Mouse (Mus musculus) lung, postnatal 0 days (tissue): ENCODE measurements around the gene Trpc4ap. TPM values are rescaled to one million over a fixed set of nuclear protein-coding genes. Genes with fewer than 3 reads are reported as not detected.

Source experiments
- ATAC-seq: fragments of 200-750 bp; cut with Nextera tagmentation; 2 replicates; pipeline ENCODE4 v1.8.0; 2017; ENCODE audit warnings: moderate library complexity
- DNase-seq: peaks from one replicate; pipeline ENCODE4 v3.0.0-alpha.2; 2016; ENCODE audit warnings: low spot score
- H3K27ac ChIP-seq: fragments of 300-500 bp; sonication (generic); 2 replicates; pipeline ENCODE4 v1.5.1; 2014; ENCODE audit warnings: antibody characterized with exemption, mild to moderate bottlenecking, low read length, mixed read lengths
- H3K27me3 ChIP-seq: fragments of 300-500 bp; sonication (generic); replicated peaks from 2 replicates; pipeline ENCODE4 v1.6.1; 2014; ENCODE audit warnings: low read length, mixed read lengths; ENCODE audit not compliant: insufficient read depth
- H3K36me3 ChIP-seq: fragments of 300-500 bp; sonication (generic); 2 replicates; pipeline ENCODE4 v1.6.1; 2014; ENCODE audit warnings: low read length, mixed read lengths; ENCODE audit not compliant: insufficient read depth
- H3K4me1 ChIP-seq: fragments of 300-500 bp; sonication (generic); 2 replicates; pipeline ENCODE4 v1.6.1; 2014; ENCODE audit warnings: antibody characterized with exemption, low read depth, low read length, mixed read lengths; ENCODE audit not compliant: insufficient read depth
- H3K4me2 ChIP-seq: fragments of 300-500 bp; sonication (generic); replicated peaks from 2 replicates; pipeline ENCODE4 v1.6.1; 2014; ENCODE audit warnings: low read depth, mild to moderate bottlenecking, low read length, moderate library complexity, mixed read lengths
- H3K4me3 ChIP-seq: fragments of 300-500 bp; sonication (generic); 2 replicates; pipeline ENCODE4 v1.5.1; 2014; ENCODE audit warnings: low read depth, low read length
- H3K9ac ChIP-seq: fragments of 300-500 bp; sonication (generic); replicated peaks from 2 replicates; pipeline ENCODE4 v1.6.1; 2014; ENCODE audit warnings: low read depth, mild to moderate bottlenecking
- H3K9me3 ChIP-seq: fragments of 300-500 bp; sonication (generic); 2 replicates; pipeline ENCODE4 v1.6.1; 2016; ENCODE audit warnings: low read length, mixed read lengths
- CTCF ChIP-seq: IDR thresholded peaks from 2 replicates; pipeline ENCODE4 v1.5.1; 2016; ENCODE audit warnings: antibody characterized with exemption, mild to moderate bottlenecking
- EP300 ChIP-seq: IDR thresholded peaks from 2 replicates; pipeline ENCODE4 v1.6.1; 2016; ENCODE audit warnings: antibody characterized with exemption, mild to moderate bottlenecking, control low read depth
- WGBS: fragments of 180-500 bp; shearing (Covaris S2); extraction: QIAGEN DNeasy Blood & Tissue Kit; methylation state at CpG from one replicate; pipeline ENCODE4 v1.1.7; 2014; 5-methylcytosine and 5-hydroxymethylcytosine counted together
- polyA plus RNA-seq: library from polyadenylated mRNA; unstranded; fragments of >200 nt; fragmentation: Nextera tagmentation; extraction: Ambion mirVana; gene quantifications from 2 replicates; pipeline ENCODE4 v1.2.1, GENCODE M21; 2015

Gene Trpc4ap
- polyA plus RNA-seq, 1 experiment from 2014 or later: 83.5 TPM

DNA sequence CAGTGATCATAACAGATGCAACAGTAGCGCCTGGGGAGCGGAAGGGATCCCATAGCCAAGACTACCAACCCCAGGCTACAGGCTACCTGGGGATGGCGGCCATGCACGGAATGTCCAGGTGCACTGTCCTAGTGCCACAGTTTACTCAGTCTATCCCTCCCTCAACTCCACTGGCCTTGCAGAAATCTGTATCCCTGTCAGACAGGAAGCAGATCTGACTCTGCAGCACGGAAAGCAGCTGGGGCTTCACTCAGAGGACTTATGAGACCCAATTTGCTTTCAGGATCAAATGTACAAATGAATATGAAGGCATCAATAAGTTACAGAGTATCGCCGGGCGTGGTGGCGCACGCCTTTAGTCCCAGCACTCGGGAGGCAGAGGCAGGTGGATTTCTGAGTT, 4.4 kb downstream of the Trpc4ap start:
- WGBS: 91% methylated on average over 11 of the region's 11 CpGs
- no peak for TF ChIP-seq EP300
- TF ChIP-seq CTCF: no peak
- H3K9ac ChIP-seq: no peak overlapping the region
- H3K4me1 ChIP-seq: no peaks in the 10 kb centered on the region
- H3K27me3 ChIP-seq: no peaks in the 10 kb centered on the region
- no peaks in the 10 kb centered on the region for H3K36me3 ChIP-seq
- DNase-seq: no peak
- no peak for ATAC-seq
- H3K27ac ChIP-seq: no peak overlapping the region
- no peak overlapping the region for H3K4me2 ChIP-seq
- H3K4me3 ChIP-seq: no peak overlapping the region
- H3K9me3 ChIP-seq: no peaks in the 10 kb centered on the region

DNA sequence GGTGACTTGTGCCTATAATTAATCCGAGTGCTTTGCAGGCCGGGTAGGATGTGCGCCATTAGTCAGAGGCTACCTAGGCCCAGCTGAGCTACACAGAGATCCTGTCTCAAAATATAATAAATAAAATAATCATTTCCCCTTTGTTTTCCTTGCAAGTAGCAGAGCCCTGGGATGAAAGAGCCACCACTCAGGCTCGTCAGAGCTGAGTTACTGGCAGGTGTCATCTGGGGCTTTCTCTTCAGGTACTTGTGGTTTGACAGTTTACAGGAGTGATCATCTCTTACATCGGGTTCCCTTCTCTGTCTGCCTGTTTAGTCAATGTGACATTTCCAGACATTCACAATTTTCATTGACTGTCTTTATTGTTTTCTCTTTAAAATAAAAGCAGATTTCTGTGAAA, 5.6 kb downstream of the Trpc4ap start:
- Histone ChIP-seq H3K4me2 (no peak overlapping the region), H3K27me3 (no peaks in the 10 kb centered on the region), H3K4me3 (no peak overlapping the region), H3K27ac (no peak overlapping the region), H3K4me1 (no peaks in the 10 kb centered on the region), H3K9me3 (no peaks in the 10 kb centered on the region), H3K9ac (no peak overlapping the region), H3K36me3 (no peaks in the 10 kb centered on the region)
- TF ChIP-seq CTCF: no peak
- no peak for TF ChIP-seq EP300
- DNase-seq: no peak
- WGBS: 78% methylated on average over 5 of the region's 5 CpGs
- ATAC-seq: no peak

GRCm38 (mm10) chr2:155683821-155684220, 8.4 kb downstream of the Trpc4ap start:
- 92% methylated on average over 5 of the region's 5 CpGs for WGBS
- Histone ChIP-seq H3K4me3 (no peak overlapping the region), H3K36me3 (no peaks in the 10 kb centered on the region), H3K4me2 (no peak overlapping the region), H3K27ac (no peak overlapping the region), H3K4me1 (no peaks in the 10 kb centered on the region), H3K9me3 (no peaks in the 10 kb centered on the region), H3K9ac (no peak overlapping the region), H3K27me3 (no peaks in the 10 kb centered on the region)
- DNase-seq (no peak), ATAC-seq (no peak)
- TF ChIP-seq EP300 (no peak), CTCF (no peak)

GRCm38 (mm10) chr2:155683137-155683536, 9.0 kb downstream of the Trpc4ap start:
- ATAC-seq (no peak), DNase-seq (no peak)
- TF ChIP-seq EP300 (no peak), CTCF (no peak)
- H3K36me3 ChIP-seq: no peaks in the 10 kb centered on the region
- H3K4me1 ChIP-seq: no peaks in the 10 kb centered on the region
- H3K4me2 ChIP-seq: no peak overlapping the region
- H3K9ac ChIP-seq: no peak overlapping the region
- H3K27ac ChIP-seq: no peak overlapping the region
- H3K4me3 ChIP-seq: no peak overlapping the region
- H3K27me3 ChIP-seq: no peaks in the 10 kb centered on the region
- WGBS: 71% methylated on average over 3 of the region's 3 CpGs
- no peaks in the 10 kb centered on the region for H3K9me3 ChIP-seq

- Histone ChIP-seq H3K9ac (no peak overlapping the region), H3K4me1 (no peaks in the 10 kb centered on the region), H3K27me3 (no peaks in the 10 kb centered on the region), H3K4me2 (no peak overlapping the region), H3K4me3 (no peak overlapping the region), H3K27ac (no peak overlapping the region), H3K36me3 (no peaks in the 10 kb centered on the region), H3K9me3 (no peaks in the 10 kb centered on the region)
- WGBS: 76% methylated on average over 2 of the region's 2 CpGs
- TF ChIP-seq EP300: no peak
- TF ChIP-seq CTCF: no peak
- DNase-seq: no peak
- no peak for ATAC-seq
Observed at GRCm38 (mm10) chr2:155681874-155682273, 10.3 kb downstream of the Trpc4ap start.

DNA sequence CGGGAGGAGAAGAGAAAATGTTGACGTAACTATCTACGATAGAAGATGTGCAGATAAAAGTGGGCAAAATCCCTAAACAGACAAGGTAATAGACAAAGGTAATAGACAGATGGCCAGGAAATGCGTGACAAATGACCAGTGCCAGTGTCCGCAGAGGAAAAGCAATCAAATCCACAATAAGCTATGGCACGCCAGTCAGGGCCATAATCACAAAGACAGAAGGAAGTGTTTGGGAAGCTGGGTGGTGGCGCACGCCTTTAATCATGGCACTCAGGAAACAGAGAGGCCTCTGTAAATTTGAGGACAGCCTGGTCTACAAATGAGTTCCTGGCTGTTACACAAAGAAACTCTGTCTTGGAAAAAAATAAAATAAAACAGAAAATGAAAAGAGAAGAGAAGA, 11.0 kb downstream of the Trpc4ap start:
- 0 out of 2 replicates have a peak, but pooled peaks have one; percentile 29 for TF ChIP-seq EP300
- no peak for TF ChIP-seq CTCF
- Histone ChIP-seq H3K27me3 (no peaks in the 10 kb centered on the region), H3K9ac (no peak overlapping the region), H3K9me3 (no peaks in the 10 kb centered on the region), H3K4me3 (no peak overlapping the region), H3K4me2 (no peak overlapping the region), H3K27ac (no peak overlapping the region), H3K4me1 (no peaks in the 10 kb centered on the region), H3K36me3 (no peaks in the 10 kb centered on the region)
- WGBS: 56% methylated on average over 8 of the region's 8 CpGs
- ATAC-seq (no peak), DNase-seq (no peak)

- WGBS: 56% methylated on average over 5 of the region's 5 CpGs
- H3K9ac ChIP-seq: no peak overlapping the region
- no peaks in the 10 kb centered on the region for H3K27me3 ChIP-seq
- no peak overlapping the region for H3K27ac ChIP-seq
- H3K4me1 ChIP-seq: no peaks in the 10 kb centered on the region
- ATAC-seq (no peak), DNase-seq (no peak)
- H3K4me3 ChIP-seq: no peak overlapping the region
- H3K9me3 ChIP-seq: no peaks in the 10 kb centered on the region
- H3K4me2 ChIP-seq: no peak overlapping the region
- TF ChIP-seq CTCF (no peak), EP300 (no peak)
- no peaks in the 10 kb centered on the region for H3K36me3 ChIP-seq
Observed at GRCm38 (mm10) chr2:155680591-155680990, 11.6 kb downstream of the Trpc4ap start.
